24 mouse cellular contexts compared by ENCODE assay signal in genomic region chr1:191882474-191883206, GRCm38 (mm10). TPM values are rescaled to one million over a fixed set of nuclear protein-coding genes. Genes with fewer than 3 reads are reported as not detected.
A peak's percentile ranks its signal among the peaks of the same experiment; 100 is the strongest.
DNase-seq lines count a peak whose midpoint lies in the region; ATAC-seq and TF ChIP-seq lines count a peak whose summit lies in the region.
"Had no signal": no experiment of that assay in that cellular context is flagged by ENCODE, and none has a peak within 500 bp of the region (broad histone marks: within the 10 kb centered on the region; RNA-seq: fewer than 3 reads in every experiment).

No protein-coding gene starts in this region.

- no peaks in the 10 kb centered on the region for H3K27me3 ChIP-seq in heart, embryonic 10.5 days (ENCODE audit: insufficient read depth, poor library complexity, severe bottlenecking)
- no peaks in the 10 kb centered on the region for H3K27me3 ChIP-seq in midbrain, embryonic 10.5 days (ENCODE audit: low read depth, poor library complexity, severe bottlenecking)
- no peaks in the 10 kb centered on the region for H3K27me3 ChIP-seq in midbrain, embryonic 16.5 days (ENCODE audit: control insufficient read depth, insufficient read depth, low read depth, low read length)
- H3K27me3 ChIP-seq in liver, embryonic 14.5 days (ENCODE audit: control insufficient read depth, insufficient read depth, low read length) = no peaks in the 10 kb centered on the region; the same call in 1 of the 2 replicates
- H3K27me3 ChIP-seq: hindbrain, embryonic 15.5 days; intestine, embryonic 15.5 days; midbrain, embryonic 15.5 days; neural tube, embryonic 13.5 days; stomach, embryonic 15.5 days had no signal

- H3K27ac ChIP-seq in heart, embryonic 10.5 days = peak overlapping the region; percentile 81
- 0 out of 2 replicates have a peak overlapping the region, but pooled peaks have one; percentile 17 for H3K27ac ChIP-seq in midbrain, embryonic 10.5 days (replicated peaks)
- H3K27ac ChIP-seq in midbrain, embryonic 16.5 days (ENCODE audit: low read length) = no peak overlapping the region
- peak overlapping the region; percentile 73 for H3K27ac ChIP-seq in liver, embryonic 14.5 days
- no peak overlapping the region for H3K27ac ChIP-seq in gastrocnemius, adult 2 months
- H3K27ac ChIP-seq: hindbrain, embryonic 15.5 days; intestine, embryonic 15.5 days; limb, embryonic 10.5 days; midbrain, embryonic 15.5 days; neural tube, embryonic 13.5 days; stomach, embryonic 15.5 days had no signal

- 44% methylated on average over 10 of the region's 10 CpGs for WGBS in heart, embryonic 10.5 days
- WGBS in midbrain, embryonic 10.5 days = 95% methylated on average over 10 of the region's 10 CpGs
- WGBS in midbrain, embryonic 16.5 days = 94% methylated on average over 10 of the region's 10 CpGs
- WGBS in liver, embryonic 14.5 days (ENCODE audit: insufficient replicate concordance) = 52% methylated on average over 10 of the region's 10 CpGs
- WGBS in lung, adult 2 months = 94% methylated on average over 10 of the region's 10 CpGs

- H3K9ac ChIP-seq in midbrain, embryonic 16.5 days (ENCODE audit: low read depth, low read length) = no peak overlapping the region
- H3K9ac ChIP-seq in liver, embryonic 14.5 days (replicated peaks) = peak overlapping the region; percentile 27; the same call in 1 of the 2 replicates
- H3K9ac ChIP-seq: hindbrain, embryonic 15.5 days; intestine, embryonic 15.5 days; midbrain, embryonic 15.5 days; neural tube, embryonic 13.5 days; stomach, embryonic 15.5 days had no signal

- TF ChIP-seq POLR2A in lung, adult 2 months (IDR thresholded peaks at IDR 0.05; ENCODE audit: borderline replicate concordance, extremely low read depth, low read depth, low read length) = no peak

- ATAC-seq in midbrain, embryonic 16.5 days = no peak
- ATAC-seq in liver, embryonic 14.5 days (ENCODE audit: insufficient read depth) = peak; percentile 69
- ATAC-seq: CD4-positive, CD25-positive, alpha-beta regulatory T cell, adult 4 months; midbrain, embryonic 15.5 days had no signal

- no peaks in the 10 kb centered on the region for H3K36me3 ChIP-seq in heart, embryonic 10.5 days
- no peaks in the 10 kb centered on the region for H3K36me3 ChIP-seq in midbrain, embryonic 10.5 days
- no peaks in the 10 kb centered on the region for H3K36me3 ChIP-seq in midbrain, embryonic 16.5 days (ENCODE audit: control insufficient read depth, insufficient read depth, low read length)
- H3K36me3 ChIP-seq in liver, embryonic 14.5 days (replicated peaks; ENCODE audit: control insufficient read depth, insufficient read depth, low read depth) = no peaks in the 10 kb centered on the region
- H3K36me3 ChIP-seq: hindbrain, embryonic 15.5 days; intestine, embryonic 15.5 days; limb, embryonic 10.5 days; midbrain, embryonic 15.5 days; neural tube, embryonic 13.5 days; stomach, embryonic 15.5 days had no signal

- no peak overlapping the region for H3K4me3 ChIP-seq in heart, embryonic 10.5 days
- H3K4me3 ChIP-seq in midbrain, embryonic 10.5 days = no peak overlapping the region
- no peak overlapping the region for H3K4me3 ChIP-seq in midbrain, embryonic 16.5 days (ENCODE audit: low read depth, low read length)
- H3K4me3 ChIP-seq in liver, embryonic 14.5 days (ENCODE audit: insufficient read depth in 1 of 2, low read depth in 2 of 2, low read length in 2 of 2) = no peak overlapping the region
- H3K4me3 ChIP-seq in gastrocnemius, adult 2 months = no peak overlapping the region
- no peak overlapping the region for H3K4me3 ChIP-seq in lung, adult 2 months (replicated peaks; ENCODE audit: extremely low read depth, low read depth, low read length)
- H3K4me3 ChIP-seq: hindbrain, embryonic 15.5 days; intestine, embryonic 15.5 days; limb, embryonic 10.5 days; midbrain, embryonic 15.5 days; myocyte; neural tube, embryonic 13.5 days; stomach, embryonic 15.5 days had no signal

- no peaks in the 10 kb centered on the region for H3K9me3 ChIP-seq in heart, embryonic 10.5 days
- no peaks in the 10 kb centered on the region for H3K9me3 ChIP-seq in midbrain, embryonic 10.5 days (replicated peaks)
- H3K9me3 ChIP-seq in midbrain, embryonic 16.5 days (replicated peaks; ENCODE audit: control insufficient read depth, low read length, poor library complexity, severe bottlenecking) = no peaks in the 10 kb centered on the region
- no peaks in the 10 kb centered on the region for H3K9me3 ChIP-seq in liver, embryonic 14.5 days (ENCODE audit: control insufficient read depth, low read length)
- H3K9me3 ChIP-seq: hindbrain, embryonic 15.5 days; intestine, embryonic 15.5 days; limb, embryonic 10.5 days; midbrain, embryonic 15.5 days; neural tube, embryonic 13.5 days; stomach, embryonic 15.5 days had no signal

- TF ChIP-seq EP300 in liver, embryonic 14.5 days (IDR thresholded peaks at IDR 0.05; ENCODE audit: low read depth) = no peak

- peak; percentile 85 for DNase-seq in heart, embryonic 10.5 days (ENCODE audit: low spot score)
- DNase-seq in heart, postnatal 25 days (ENCODE audit: low spot score) = no peak
- DNase-seq in midbrain, embryonic 10.5 days (ENCODE audit: low spot score) = no peak
- DNase-seq in liver, embryonic 14.5 days (ENCODE audit: low read depth in 3 of 3, low spot score in 3 of 3) = no peak
- DNase-seq in cerebellum, postnatal 25 days = no peak
- DNase-seq in gastrocnemius, adult 2 months = no peak
- no peak for DNase-seq in lung, adult 2 months
- DNase-seq: cerebellum, adult 11 months; cerebellum, adult 9-11 months; heart, postnatal 4 days; kidney, adult 8-10 months; kidney, postnatal 14 days; lung, postnatal 14 days; right cerebral cortex, adult 18-20 months; thymus, postnatal 25 days had no signal

- peaks cover 55% of the 10 kb centered on the region for H3K4me1 ChIP-seq in heart, embryonic 10.5 days
- H3K4me1 ChIP-seq in midbrain, embryonic 10.5 days = peaks cover 15% of the 10 kb centered on the region
- H3K4me1 ChIP-seq in midbrain, embryonic 16.5 days (ENCODE audit: control insufficient read depth, insufficient read depth, low read length) = no peaks in the 10 kb centered on the region
- peaks cover 50 to 58% of the 10 kb centered on the region in 2 experiments for H3K4me1 ChIP-seq in liver, embryonic 14.5 days (replicated peaks; ENCODE audit: control insufficient read depth in 2 of 2, insufficient read depth in 2 of 2, low read length in 1 of 2)
- H3K4me1 ChIP-seq in lung, adult 2 months (ENCODE audit: control insufficient read depth, insufficient read depth, low read length) = peaks cover 6% of the 10 kb centered on the region
- H3K4me1 ChIP-seq: hindbrain, embryonic 15.5 days; midbrain, embryonic 15.5 days had no signal

- TF ChIP-seq CTCF in liver, embryonic 14.5 days (IDR thresholded peaks at IDR 0.05; ENCODE audit: low read depth) = no peak
- no peak for TF ChIP-seq CTCF in gastrocnemius, adult 2 months (IDR thresholded peaks at IDR 0.05)
- no peak for TF ChIP-seq CTCF in lung, adult 2 months (IDR thresholded peaks at IDR 0.05; ENCODE audit: insufficient read depth, low read length)

- H3K4me2 ChIP-seq in midbrain, embryonic 16.5 days (ENCODE audit: low read length) = no peak overlapping the region
- H3K4me2 ChIP-seq in liver, embryonic 14.5 days (ENCODE audit: low read depth) = peak overlapping the region; percentile 58
- H3K4me2 ChIP-seq: hindbrain, embryonic 15.5 days; intestine, embryonic 15.5 days; midbrain, embryonic 15.5 days; neural tube, embryonic 13.5 days; stomach, embryonic 15.5 days had no signal

- intact Hi-C loops in heart, postnatal 25 days (cut with DNase I) = no loop called here
- intact Hi-C loops in gastrocnemius, adult 2 months (cut with DNase I) = no loop called here

RNA-seq across cellular contexts. Expression of gene Slc30a1, which starts 23.9 kb away (rescaled TPM):
- 1.8 and 2.5 TPM in 2 replicates for polyA plus RNA-seq in heart, embryonic 10.5 days (2016; fragmentation: Nextera tagmentation; extraction: Ambion mirVana)
- 10 to 100 TPM; 18.4 to 25.6 TPM for total RNA-seq in heart, postnatal 25 days (2021)
- 1.2 and 1.3 TPM in 2 replicates for polyA plus RNA-seq in midbrain, embryonic 10.5 days (2016; fragmentation: Nextera tagmentation; extraction: Ambion mirVana)
- polyA plus RNA-seq in midbrain, embryonic 16.5 days (2015; fragmentation: Nextera tagmentation; extraction: Ambion mirVana) = 2.3 and 2.8 TPM in 2 replicates
- polyA plus RNA-seq in liver, embryonic 14.5 days (2012; rRNA removed) = 3.8 and 5.9 TPM in 2 replicates
- 2.1 and 3.2 TPM in 2 replicates for polyA plus RNA-seq in liver, embryonic 14.5 days (2014; fragmentation: Nextera tagmentation; extraction: Ambion mirVana)
- 1 to 10 TPM; 5.8 to 6.4 TPM for total RNA-seq in gastrocnemius, adult 2 months (2021)
- polyA plus RNA-seq in lung, adult 2 months (2012; rRNA removed) = 23.9 and 28.3 TPM in 2 replicates

Comparison
In these comparisons a context has a peak if more than half of its experiments do, and no peak if none do; other contexts are left out.
1. H3K27ac ChIP-seq: peak in heart, embryonic 10.5 days (single experiment), midbrain, embryonic 10.5 days (single experiment) and liver, embryonic 14.5 days (single experiment); none in midbrain, embryonic 16.5 days (single experiment) and gastrocnemius, adult 2 months (single experiment).